Comparison of ENCODE assay signal across 9 mouse cellular contexts in genomic region chr10:12812680-12813079, GRCm38 (mm10). TPM values are rescaled to one million over a fixed set of nuclear protein-coding genes. Genes with fewer than 3 reads are reported as not detected.
DNase-seq lines count a peak whose midpoint lies in the region; ATAC-seq and TF ChIP-seq lines count a peak whose summit lies in the region.
"Had no signal": no experiment of that assay in that cellular context is flagged by ENCODE, and none has a peak within 500 bp of the region (broad histone marks: within the 10 kb centered on the region; RNA-seq: fewer than 3 reads in every experiment).

No protein-coding gene starts in this region.

- ATAC-seq in heart, embryonic 12.5 days (ENCODE audit: insufficient number of reproducible peaks, low FRiP score) = no peak
- ATAC-seq in lung, embryonic 15.5 days (ENCODE audit: borderline replicate concordance, extremely low read depth, low FRiP score, low TSS enrichment) = no peak
- peak; percentile 28; the same call in 1 of the 2 replicates for ATAC-seq in erythroblast, adult 5-6 weeks (replicated peaks; ENCODE audit: low FRiP score, poor library complexity, severe bottlenecking)
- ATAC-seq in monocyte, adult 5-6 weeks (replicated peaks; ENCODE audit: insufficient number of reproducible peaks, low FRiP score, low TSS enrichment, poor library complexity, severe bottlenecking) = no peak
- ATAC-seq: forebrain, embryonic 16.5 days had no signal

- H3K4me2 ChIP-seq in heart, embryonic 12.5 days = peak overlapping the region; percentile 54
- H3K4me2 ChIP-seq in lung, embryonic 15.5 days = peak overlapping the region; percentile 34

- no peaks in the 10 kb centered on the region for H3K27me3 ChIP-seq in heart, embryonic 12.5 days (replicated peaks)
- no peaks in the 10 kb centered on the region for H3K27me3 ChIP-seq in lung, embryonic 15.5 days
- H3K27me3 ChIP-seq in small intestine, adult 2 months (ENCODE audit: control insufficient read depth, insufficient read depth, low read length) = no peaks in the 10 kb centered on the region

- H3K27ac ChIP-seq in heart, embryonic 12.5 days (ENCODE audit: poor library complexity, severe bottlenecking) = peak overlapping the region; percentile 82
- peak overlapping the region; percentile 76 for H3K27ac ChIP-seq in lung, embryonic 15.5 days
- peak overlapping the region; percentile 57 for H3K27ac ChIP-seq in small intestine, adult 2 months (ENCODE audit: insufficient read depth, low read depth, low read length)

- no peak overlapping the region for H3K4me3 ChIP-seq in heart, embryonic 12.5 days
- 0 out of 2 replicates have a peak overlapping the region, but pooled peaks have one; percentile 21 for H3K4me3 ChIP-seq in lung, embryonic 15.5 days
- H3K4me3 ChIP-seq in small intestine, adult 2 months (ENCODE audit: low read depth, low read length) = peak overlapping the region; percentile 49

- TF ChIP-seq CTCF in small intestine, adult 2 months (IDR thresholded peaks at IDR 0.05; ENCODE audit: extremely low read depth, insufficient read length, insufficient replicate concordance, low read depth, low read length) = no peak

- H3K9ac ChIP-seq in heart, embryonic 12.5 days = no peak overlapping the region
- H3K9ac ChIP-seq in lung, embryonic 15.5 days = no peak overlapping the region

- H3K9me3 ChIP-seq in heart, embryonic 12.5 days (replicated peaks) = no peaks in the 10 kb centered on the region
- H3K9me3 ChIP-seq in lung, embryonic 15.5 days = no peaks in the 10 kb centered on the region

- DNase-seq in heart, adult 8-10 months (ENCODE audit: low spot score) = no peak
- DNase-seq in lung, adult 18-20 months = no peak
- DNase-seq in embryo, embryonic 9.5 days (ENCODE audit: extremely low spot score) = no peak

- no peak for TF ChIP-seq POLR2A in small intestine, adult 2 months (IDR thresholded peaks at IDR 0.05; ENCODE audit: low read depth, low read length)

- peaks cover 68% of the 10 kb centered on the region for H3K4me1 ChIP-seq in heart, embryonic 12.5 days (replicated peaks)
- peaks cover 19% of the 10 kb centered on the region for H3K4me1 ChIP-seq in lung, embryonic 15.5 days
- peaks cover 3% of the 10 kb centered on the region; the same call in 1 of the 2 replicates for H3K4me1 ChIP-seq in small intestine, adult 2 months (ENCODE audit: control insufficient read depth, insufficient read depth, insufficient read length, low read length)

- WGBS in heart, embryonic 12.5 days = 63% methylated on average over 5 of the region's 5 CpGs
- WGBS in lung, embryonic 15.5 days = 48% methylated on average over 5 of the region's 5 CpGs
- 59% methylated on average over 5 of the region's 5 CpGs for WGBS in small intestine, adult 2 months

- H3K36me3 ChIP-seq in heart, embryonic 12.5 days = no peaks in the 10 kb centered on the region
- no peaks in the 10 kb centered on the region for H3K36me3 ChIP-seq in lung, embryonic 15.5 days
- H3K36me3 ChIP-seq in small intestine, adult 2 months (ENCODE audit: control insufficient read depth, insufficient read depth, low read length) = no peaks in the 10 kb centered on the region

RNA-seq across cellular contexts. Expression of gene Utrn, which starts 56.5 kb away (rescaled TPM):
- polyA plus RNA-seq in heart, embryonic 12.5 days (2016; fragmentation: Nextera tagmentation; extraction: Ambion mirVana) = 66.8 and 69.2 TPM in 2 replicates
- 10 to 100 TPM; 59.3 to 75.7 (median 71.0) TPM for total RNA-seq in heart, adult 8-10 months (2022)
- polyA plus RNA-seq in lung, embryonic 15.5 days (2015; fragmentation: Nextera tagmentation; extraction: Ambion mirVana) = 62.6 and 78.8 TPM in 2 replicates
- total RNA-seq in erythroblast, adult 5-6 weeks (2015; ENCODE audit: low replicate concordance) = 25.5 and 40.7 TPM in 2 replicates
- total RNA-seq in erythroblast, adult 5-6 weeks (2017; ENCODE audit: low replicate concordance) = 46.3 and 46.7 TPM in 2 replicates
- 6.9 and 20.5 TPM in 2 replicates for polyA plus RNA-seq in small intestine, adult 2 months (2012; rRNA removed)
- total RNA-seq in monocyte, adult 5-6 weeks (2017) = 61.8 to 169 TPM (median 72.5 TPM) in 3 replicates
